Mouse (Mus musculus) layer of hippocampus, postnatal 14 days (tissue): ENCODE measurements at regions not wholly inside any gene's neighbourhood (a gene's known extent, or its start where the extent isn't known, plus 50 kb on each side); places are given as distances from the start of the nearest gene placed in this dataset.

Experiments
- DNase-seq, 2 experiments: peaks; one replicate each; pipeline ENCODE4 v3.0.0; 2021 to 2022; ENCODE audit warnings: low spot score in 2 of 2, mixed read lengths in 1 of 2

DNA sequence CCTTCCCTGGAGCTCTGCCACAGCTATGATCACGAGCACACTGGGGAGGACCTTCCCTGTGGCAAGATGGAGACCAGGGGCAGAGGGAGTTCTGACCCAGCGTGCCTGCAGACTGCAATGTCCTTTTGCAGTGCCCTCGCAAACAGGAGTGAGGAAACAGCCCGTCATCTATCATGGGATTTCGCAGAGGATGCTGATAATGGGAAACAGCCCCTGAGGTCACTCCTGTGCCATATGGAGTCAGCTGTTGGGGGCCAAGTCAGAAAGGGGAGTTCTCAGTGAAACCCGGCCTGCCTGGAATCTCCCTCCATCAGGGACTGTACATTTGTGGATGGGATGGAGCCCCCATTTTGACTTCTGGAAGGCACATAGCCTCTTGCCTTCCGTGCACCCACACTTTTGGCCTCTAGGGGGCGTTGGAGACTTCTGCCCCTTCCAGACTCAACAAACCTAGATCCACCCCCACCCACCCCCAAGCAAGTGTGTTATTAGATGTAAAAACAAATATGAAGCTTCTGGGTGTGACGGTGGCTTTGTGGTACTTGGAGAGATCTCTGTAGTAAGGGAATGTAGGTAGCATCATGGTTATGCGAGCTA lies 98.1 kb downstream of the Kdr start:
- DNase-seq = no peak

DNA sequence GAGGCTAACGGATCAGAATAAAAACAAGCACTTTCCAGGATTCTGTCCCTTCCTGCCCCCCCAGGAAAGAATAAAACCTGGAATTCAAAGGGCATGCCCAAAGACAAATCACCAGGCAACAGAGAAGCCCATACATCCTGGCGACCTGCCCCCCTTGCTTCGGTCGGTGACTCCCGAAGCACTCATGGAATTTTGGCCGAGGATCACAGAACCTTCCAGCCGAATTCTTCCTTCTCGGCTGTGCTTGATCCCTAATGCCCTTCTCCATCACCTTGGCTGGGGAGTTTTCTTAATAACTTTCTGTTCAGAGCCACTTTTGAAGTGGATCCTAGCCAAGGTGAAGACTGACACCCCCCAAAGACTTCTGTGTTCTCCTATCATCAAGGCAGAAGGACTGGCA lies 99.9 kb downstream of the Kdr start:
- DNase-seq = no peak

DNA sequence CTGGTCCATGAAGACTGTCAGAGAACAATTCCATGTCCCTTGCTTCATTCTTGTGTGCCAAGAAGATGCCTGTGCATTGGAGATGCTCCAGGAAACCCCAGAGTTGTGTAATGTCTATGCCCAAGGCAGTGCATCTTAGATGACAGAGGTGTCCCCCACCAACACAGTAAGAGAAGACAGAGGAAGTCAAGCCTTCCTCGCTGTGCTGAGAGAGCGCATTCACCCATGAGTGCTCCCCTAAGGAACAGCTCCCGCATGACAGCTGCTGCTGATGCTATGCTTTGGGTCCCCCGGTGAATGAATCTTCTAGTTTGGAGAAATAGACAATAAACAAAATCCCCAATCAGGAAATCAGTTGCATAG lies 100.7 kb downstream of the Kdr start:
- DNase-seq = no peak

DNA sequence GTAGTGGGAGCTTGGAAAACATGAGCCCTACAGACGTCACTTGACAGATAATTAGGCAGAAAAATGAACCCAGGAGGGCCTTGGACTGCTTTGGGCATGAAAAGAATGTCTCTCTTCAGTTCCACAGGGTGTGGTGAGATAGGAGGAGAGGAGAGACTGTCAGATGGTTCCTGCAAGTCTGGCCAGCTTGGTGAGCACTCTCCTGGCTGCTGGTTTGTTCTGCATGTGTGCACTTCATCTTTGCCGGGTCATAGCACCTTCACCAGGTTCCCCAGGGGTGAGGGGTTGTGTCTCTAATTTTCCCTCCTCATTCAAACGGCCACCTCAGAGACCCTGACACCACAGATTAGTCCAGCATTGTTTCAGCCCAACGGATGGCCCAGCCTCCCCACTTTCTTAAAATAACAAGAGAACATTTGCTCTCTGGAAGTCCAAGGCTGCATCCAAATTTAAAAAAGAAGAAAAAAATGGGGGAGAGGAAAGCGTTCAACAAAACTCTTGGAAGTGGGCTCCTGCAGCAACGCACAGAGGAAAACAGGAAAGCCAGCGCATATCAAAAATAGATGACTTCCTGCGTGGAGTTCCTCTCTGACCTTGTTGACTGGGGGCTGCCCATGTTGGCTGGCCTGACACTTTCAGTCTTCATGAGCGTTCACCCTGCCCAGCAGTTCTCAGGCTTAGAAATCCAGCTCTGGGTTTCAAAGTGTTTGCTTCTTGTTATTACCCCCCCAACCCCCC lies 101.2 kb downstream of the Kdr start:
- no peak for DNase-seq

DNA sequence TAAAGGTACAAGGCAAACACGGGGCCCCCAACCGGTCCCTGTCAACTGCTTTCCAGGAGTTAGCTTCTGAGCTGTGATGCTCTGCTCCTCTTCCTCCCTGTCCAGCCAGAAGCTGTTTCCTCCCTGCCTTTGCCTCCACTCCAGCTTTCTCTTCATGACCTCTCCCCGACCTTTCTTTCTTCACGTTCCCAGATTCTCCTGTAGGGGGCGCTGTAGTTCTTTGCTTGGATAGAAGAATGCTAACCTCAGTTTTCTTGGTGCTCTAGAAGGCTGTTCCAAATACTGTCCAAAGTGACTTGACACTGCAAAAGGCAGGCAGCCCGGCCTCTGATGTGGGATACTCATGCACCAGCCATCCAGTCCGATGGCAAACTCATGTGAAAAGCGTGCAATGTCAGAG lies 107.1 kb downstream of the Kdr start:
- peak; percentile 70 to 76 for DNase-seq

DNA sequence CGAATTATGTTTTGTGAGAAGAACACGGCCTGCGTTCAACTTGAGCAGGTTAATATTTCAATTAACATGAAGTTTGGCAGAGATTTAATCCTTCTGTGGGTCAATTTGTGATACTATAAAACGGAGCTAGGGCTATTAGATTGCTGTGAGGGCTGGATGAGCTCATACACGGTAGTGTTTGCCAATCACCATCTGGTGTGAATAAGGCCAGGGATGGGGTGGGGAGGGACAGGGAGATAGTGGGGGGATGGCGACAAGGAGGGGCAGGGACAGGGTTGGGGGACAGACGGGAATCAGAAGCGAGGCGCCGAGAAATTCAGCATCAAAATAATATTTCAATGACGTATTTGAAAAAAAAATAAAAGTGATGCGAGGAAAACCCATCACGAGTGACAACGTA lies 107.6 kb downstream of the Kdr start:
- no peak for DNase-seq

DNA sequence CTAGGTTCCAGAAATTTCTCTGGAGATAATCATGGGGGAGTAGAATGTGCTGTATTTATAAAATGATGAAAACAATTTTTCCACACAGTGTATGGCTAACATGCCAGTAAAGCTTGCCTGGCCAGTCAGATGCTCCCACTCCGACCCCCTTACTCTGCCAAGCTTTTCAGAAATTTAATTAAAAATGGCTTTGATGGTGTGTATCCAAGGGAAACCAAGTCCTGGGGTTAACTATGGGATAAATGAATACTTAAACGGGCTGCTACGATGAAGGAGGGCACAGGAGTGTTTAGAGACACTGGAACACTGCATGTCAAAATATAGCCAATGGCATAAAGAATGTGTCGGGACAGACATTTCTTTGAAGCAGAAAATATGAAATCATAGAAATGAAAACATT lies 108.7 kb downstream of the Kdr start:
- no peak for DNase-seq

DNA sequence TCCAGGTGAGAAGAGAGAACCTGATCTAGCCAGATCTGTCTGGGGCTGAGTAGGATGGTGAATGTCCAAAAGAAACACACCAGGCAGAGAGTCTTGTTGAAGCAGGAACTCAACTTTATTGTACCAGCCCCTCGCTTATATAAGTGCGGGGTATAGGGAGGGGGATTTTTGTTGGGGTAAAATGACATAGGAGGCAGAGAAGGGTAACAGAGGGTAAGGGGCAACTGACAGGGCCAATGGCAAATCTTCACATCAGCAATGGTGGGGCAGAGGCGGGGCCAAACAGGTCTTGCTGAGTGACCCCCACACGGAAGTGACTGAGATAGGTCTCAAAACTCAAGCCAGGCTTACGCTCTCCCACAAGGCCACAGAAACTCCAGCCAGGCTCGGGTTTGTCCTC lies 113.2 kb downstream of the Kdr start:
- DNase-seq = no peak

DNA sequence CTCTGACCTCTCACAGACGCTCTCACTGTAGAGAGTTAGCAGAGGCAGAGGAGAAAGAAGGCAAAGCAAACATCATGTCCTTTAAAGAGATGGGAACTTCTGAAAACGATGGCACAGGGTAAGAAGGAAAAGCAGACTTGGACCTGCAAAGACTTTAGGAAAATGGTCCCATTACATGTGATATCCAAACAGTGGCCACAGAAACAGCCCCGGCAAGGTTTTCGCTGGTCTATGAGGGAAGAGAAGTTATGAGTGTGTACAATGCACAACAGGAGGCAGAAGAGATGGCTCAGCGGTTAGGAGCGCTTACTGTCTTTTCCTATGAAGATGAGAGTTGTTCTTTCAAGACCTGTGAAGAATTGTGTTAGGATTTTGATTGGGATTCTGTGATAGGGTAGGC lies 114.9 kb downstream of the Kdr start:
- DNase-seq = no peak

DNA sequence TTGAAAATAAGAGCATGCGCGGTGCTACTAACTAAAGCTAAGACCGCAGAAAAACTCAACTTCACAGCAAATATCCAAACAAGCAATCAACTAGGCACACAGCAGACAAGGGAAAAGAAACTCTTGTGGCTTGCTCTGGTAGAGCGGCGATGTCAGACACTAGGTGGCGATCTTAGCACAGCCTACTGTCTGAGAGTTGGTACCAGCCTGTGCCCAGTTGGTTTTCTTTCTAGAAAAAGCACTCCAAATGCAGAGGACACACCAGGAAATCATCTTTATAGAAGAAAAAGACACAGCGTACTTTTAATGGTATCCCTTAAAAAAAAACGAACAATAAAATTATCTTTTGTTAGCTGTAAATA lies 115.6 kb downstream of the Kdr start:
- DNase-seq = peak; percentile 65 to 76

DNA sequence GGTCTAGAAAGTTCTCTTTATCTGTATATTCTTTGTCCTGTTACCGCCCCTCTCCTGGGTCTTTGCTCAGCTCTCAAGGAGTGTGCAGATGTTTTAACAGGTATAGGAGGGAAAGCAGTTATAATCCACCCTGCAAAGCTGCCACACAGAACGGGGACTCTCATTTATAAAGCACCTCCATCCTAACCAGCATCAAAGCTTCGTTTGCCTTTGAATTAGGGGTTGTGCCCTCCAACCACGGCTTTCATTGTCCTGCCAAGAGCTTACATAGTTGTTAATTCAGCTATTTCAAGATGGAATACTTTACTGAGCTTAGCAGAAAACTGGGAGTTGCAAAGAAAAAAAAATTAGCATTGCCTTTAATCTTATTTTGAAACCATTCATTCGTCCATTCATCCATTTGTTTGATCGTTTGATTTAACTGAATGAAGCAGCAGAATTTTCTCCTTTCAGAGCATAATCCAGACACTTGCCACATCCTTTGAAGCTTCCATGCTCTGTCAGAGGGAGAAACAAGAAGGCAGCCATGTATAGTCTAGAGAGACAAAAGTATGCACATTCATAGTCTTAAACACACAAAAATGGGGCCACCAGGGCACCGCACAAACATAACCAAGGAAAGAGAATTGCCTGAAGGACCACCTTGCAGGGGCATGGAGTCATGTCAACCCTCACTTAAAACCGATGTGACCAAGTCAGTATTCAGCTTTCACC lies 116.2 kb downstream of the Kdr start:
- no peak for DNase-seq

DNA sequence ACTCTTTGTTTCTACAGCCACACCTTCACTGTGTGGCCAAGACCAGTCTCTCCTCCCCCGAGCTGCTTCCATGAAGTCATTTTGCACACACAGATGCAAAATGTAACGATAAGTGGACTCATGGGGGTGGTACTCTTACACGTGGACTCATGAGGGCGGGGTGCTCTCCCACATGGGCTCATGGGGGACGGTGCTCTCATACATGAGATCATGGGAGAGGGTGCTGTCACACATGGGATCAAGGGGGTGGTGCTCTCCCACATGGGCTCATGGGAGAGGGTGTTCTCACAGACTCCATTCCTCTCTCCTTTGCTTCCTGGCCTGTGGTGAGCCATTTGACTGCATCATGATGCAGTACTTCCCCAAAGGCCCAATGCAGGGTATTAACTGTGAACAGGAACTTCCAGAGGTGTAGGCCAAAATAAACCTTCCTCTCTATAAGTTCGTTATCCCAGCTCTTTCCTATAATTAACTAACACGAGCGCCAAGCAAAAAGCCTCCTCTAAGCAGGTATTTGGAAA lies 118.9 kb downstream of the Kdr start:
- DNase-seq = no peak

DNA sequence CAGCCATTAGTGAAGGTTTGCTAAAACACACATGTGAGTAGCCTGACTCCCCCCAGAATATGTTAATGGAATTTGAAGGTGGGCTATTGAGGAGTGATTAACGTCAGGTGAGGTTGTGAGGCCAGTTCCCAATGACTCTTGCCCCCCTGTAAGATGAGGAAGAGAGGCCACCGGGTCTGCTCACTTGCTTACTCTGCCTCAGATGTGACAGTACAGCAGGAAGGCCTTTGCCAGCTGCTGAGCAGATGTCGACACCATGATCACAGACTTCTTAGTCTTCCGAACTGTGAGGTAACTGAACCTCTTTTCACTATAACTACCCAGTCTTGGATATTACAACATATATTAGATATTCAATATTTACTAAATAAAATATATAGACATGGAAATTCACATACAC lies 127.4 kb downstream of the Kdr start:
- no peak for DNase-seq

DNA sequence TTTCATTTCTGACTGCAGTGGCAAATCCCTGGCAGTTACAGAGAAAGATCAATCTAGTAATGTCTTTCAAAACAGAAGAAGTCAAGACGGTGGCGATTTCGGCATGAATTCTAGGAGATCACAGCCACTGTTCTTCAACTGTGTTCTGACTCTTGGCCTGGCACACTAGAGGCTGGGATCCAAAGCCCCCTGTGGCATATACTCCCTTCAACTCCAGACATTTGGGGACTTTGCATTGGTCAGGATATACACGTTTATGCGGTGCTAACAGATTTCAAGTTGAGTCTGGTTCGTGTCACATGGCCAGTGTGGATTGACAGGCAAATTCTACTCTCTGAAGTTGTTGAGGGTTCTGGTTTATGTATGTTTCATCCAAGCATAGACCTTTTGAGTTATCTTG lies 130.3 kb downstream of the Kdr start:
- no peak for DNase-seq

DNA sequence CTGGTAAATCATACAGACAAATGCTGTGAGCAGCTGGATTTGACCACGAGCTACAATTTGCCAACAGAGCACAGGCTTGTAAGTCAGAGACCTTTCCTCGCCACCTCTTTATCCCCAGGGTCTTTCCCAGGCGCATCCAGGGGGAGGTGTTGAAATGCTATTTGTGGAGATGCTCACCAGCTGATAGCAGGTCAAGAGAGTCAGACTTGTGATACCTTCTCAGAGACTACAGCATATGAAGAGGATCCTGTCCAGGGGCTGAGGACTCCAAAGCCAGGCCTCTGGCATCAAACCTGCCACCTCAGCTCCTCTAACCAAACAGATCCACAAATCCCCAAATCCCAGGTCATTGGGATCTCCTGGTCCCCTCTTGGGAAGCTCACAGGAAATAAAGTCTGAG lies 130.9 kb downstream of the Kdr start:
- no peak for DNase-seq

DNA sequence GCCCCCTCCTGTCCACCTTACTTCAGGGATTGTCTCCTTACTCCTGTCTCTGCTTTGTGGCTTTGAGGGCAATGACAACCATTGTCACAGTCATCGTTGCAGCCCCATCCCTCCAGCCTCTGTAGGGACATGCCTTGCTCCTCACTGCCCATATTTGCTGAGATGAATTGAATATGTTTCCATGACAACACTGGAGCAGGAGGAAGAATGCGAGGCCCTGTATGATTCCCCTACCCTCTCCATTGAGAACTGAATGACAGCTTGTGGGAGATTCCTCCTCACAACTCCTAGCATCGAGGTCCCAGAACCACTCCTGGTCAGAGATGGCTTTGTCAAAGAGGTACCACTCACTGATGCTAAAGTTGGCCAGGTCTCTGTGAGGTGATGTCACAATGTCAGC lies 132.2 kb downstream of the Kdr start:
- DNase-seq = no peak

DNA sequence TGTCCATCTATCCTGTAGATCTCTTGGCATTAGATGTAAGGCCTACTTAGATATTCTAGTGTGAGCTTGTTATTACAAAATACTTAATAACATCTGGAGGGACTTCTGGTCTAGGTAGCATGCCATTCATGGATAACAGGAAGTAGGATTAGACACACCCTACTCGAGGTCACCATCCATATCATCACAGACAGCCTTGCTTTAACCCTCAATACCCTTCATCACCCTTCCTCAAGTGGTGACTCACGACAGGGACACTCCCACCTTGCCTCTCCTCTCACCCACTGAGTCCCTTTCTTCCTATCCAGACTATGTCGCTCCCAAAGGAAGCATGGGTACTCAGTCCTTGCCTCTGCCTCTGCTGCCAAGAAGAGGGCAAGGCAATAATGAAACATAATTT lies 134.5 kb downstream of the Kdr start:
- no peak for DNase-seq

DNA sequence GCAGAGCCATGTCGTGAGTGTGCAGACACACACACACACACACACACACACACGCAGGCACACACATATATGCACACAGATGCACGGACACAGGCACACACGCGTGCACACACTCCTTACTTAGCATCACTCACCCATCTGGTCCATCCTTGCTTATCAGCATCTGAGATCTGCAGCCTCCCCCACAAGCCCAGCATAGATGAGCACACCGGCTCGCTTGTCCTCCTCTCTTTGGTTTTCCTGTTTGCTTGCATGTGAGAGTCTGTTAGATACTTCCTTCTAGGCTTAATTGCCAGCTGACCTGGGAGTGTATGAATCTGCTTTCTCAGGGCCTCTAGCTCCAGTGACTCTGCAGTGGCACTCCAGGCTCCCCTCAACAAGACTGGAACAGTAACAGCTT lies 137.8 kb downstream of the Kdr start:
- no peak for DNase-seq

DNA sequence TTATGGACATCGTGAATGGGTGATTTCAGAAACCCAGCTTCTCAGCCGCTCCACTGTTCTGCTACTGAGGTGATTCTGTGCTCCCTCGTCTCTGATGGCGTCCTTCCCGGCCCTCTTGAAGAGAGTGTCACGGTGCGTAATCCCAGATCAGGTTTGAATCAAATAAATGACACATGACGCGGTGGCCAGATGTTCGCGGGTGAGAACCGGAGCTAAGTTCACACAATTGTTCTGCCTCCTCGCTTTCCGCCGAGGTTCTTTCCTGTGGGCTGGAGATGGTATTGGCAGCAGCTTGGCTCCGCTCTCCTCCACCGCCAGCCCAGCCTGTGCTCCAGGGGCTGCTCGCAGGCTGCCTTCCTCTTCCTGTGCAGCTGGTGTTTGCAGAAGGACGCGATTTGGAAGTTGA lies 142.7 kb downstream of the Kdr start:
- peak in 1 of 2 experiments; percentile 9 for DNase-seq

DNA sequence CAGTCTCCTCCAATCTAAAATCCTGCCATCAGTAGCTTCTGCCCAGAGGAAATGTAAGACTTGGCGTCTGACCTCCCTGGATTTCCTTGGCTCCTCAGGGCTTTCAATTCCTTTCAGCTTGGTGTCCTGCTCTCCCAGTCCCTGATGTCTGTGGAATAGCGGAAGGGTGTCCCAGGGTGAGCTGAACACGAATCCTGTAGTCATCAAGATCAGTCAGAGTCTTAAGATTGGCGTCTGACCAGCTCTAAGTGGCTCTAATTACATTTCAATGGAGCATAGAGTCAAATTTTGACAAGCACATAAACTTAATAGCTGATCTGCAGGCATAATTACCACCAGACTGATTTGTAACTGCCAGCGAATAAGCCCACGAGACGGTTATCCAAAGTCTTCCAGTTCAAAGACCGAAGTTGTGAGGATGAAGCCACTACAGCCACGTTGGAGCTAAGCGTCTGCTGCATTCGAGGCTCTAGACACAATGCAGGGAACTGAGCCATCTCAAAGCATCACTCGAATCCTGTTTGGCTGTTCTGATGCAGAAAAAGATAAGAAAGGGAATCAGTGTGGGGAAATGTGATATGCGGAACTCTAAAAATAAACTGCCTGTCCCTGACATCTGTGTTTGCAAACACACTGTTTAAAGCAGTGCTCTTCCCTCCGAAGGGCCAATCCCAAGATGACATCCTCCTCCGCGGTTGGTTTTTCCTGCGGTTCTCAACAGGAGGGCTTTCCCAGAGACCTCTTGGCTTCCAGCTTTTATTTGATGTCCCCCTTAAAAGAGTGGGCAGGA lies 143.3 kb downstream of the Kdr start:
- DNase-seq = no peak

DNA sequence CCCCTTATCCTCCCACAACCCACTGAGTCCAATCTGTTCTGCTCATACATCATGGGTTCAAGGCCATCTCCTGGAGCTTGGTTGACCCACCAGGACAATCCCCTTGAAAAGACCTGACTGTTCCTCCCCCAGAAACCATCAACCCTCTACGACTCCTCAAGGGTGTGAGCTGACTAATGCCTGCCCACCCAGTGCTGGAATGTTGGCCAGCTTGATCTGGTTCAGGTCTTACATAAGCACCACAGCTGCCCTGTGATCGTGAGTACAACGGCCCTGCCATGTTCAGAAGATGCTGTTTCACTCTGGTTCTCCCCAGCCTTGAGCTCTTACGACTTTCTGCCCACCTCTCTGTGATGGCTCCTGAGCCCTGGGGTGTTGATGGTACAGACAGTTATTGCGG lies 145.9 kb downstream of the Kdr start:
- DNase-seq = no peak
